Mouse (Mus musculus) heart, postnatal 14 days (tissue): ENCODE results near the gene Pdlim3. TPM values are rescaled to one million over a fixed set of nuclear protein-coding genes. Genes with fewer than 3 reads are reported as not detected.

Source experiments
- DNase-seq, 2 experiments: peaks; one replicate each; pipeline ENCODE4 v3.0.0; 2021 to 2022
- intact Hi-C: fragments of 180-260 bp; cut with DNase I; formaldehyde crosslinking; loops from one replicate; pipeline ENCODE4 v1.15.1; 2025
- total RNA-seq, 2 experiments: library from RNA; stranded (reverse); gene quantifications; 2 replicates each; pipeline ENCODE4 v1.2.3; 2021

Pdlim3 gene
- total RNA-seq, 2 experiments from 2014 or later: 29.7 to 40.0 TPM

DNA sequence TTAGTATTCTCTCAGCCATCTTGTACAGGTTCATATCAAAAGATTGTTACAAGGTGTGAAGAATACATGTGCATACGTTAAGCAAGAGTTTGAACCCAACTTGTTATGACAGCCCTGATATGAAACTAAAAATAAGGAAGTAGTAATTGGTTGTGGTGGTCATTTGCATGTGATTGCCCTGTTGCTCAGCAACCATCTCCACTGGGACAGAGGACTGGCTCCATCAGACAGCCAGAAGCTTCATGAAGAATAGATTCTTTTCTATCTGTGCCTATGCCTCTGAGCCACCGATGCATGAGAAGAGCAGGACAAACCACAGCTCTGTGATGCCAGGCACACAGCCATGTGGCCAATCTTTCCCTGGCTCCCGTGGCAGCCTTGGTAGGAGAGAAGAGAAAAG is 14.5 kb downstream of the Pdlim3 start:
- DNase-seq: no peak
- intact Hi-C loops: no loop called here

DNA sequence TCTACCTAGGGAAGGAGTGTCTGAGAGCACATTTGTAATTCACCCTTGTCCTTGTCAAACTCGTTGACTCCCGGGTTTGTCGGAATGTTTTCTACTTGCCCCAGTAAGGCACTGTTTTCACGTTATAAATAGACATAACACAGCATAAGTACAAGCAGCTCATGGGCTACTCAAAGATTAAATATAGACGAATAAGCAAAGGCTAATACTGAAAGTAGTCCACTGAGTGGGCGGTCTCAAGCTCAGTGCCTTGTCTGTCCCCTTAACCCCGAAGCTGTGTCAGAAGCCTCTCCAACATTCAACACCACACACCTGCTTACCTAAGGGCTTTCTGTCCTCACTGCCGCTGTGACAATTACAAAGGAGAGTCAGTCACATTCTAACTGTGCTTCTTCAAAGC is 16.4 kb downstream of the Pdlim3 start:
- intact Hi-C loops: no loop called here
- no peak for DNase-seq

DNA sequence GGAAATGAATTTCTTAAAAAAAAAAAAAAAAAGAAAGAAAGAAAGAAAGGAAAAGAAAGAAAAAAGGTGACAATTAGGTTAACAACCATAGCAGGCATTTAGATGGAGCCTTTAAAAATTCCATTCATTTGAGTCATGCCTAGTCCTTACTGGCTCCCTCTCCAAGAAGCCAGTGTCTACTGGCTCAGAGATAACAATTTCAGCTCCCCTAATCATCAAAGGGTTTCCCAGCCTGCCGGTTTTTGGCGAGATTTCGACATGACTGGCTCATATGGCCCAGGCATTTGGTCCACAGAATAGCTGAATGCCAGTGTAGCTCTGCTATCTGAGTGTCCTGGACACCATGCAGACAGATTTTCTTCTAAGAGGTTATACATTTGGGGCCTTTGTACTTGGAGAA is 18.4 kb downstream of the Pdlim3 start:
- DNase-seq: peak in 1 of 2 experiments; percentile 28
- intact Hi-C loops: no loop called here

DNA sequence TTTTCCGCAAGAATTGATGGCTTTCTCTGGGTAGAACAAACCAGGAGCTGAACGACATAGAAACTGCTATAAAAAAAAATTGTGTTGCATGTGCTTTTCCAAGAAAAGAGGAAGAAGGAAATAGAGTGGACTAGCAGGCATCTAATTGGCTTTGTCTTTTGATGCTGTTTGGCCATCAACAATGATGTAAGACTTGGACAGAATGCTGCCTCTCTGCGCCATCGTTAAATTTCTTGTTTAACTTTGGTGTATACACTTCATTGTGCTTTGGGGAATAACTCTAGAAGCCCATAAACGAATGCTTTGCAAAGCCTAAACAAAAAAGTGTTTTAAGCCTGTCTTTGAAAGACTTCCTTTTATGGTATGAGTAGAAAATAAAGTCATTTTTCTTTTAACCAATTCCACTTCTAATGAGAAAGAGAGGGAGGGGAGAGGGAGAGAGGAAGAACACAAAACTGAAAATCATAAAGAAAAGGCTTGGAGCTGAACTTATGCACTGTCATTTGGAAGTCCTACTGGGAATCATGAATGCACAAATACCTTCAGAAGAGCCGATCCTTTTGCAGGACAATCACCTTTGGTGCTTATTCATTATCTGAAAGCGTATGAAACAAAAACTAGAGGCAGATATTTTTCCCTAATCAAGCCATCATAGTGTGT is 20.5 kb downstream of the Pdlim3 start:
- intact Hi-C loops: no loop called here
- DNase-seq: no peak

DNA sequence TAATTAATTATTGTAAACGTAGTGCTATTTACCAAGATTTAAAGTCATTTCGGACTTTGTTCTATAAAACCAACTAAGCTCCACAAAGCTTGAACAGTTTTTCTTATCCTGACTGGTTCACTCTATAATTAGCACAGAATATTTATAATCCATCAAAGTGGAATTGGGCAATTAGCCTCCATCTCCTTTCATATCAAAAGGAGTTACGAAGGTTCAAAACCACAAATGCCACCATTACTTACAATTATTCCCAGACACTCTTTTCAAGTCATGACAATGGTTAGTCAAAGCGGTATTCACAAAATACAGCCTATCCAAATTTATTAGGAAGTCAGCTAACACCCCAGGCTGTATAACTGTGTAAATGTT is 21.0 kb downstream of the Pdlim3 start:
- intact Hi-C loops: no loop called here

DNA sequence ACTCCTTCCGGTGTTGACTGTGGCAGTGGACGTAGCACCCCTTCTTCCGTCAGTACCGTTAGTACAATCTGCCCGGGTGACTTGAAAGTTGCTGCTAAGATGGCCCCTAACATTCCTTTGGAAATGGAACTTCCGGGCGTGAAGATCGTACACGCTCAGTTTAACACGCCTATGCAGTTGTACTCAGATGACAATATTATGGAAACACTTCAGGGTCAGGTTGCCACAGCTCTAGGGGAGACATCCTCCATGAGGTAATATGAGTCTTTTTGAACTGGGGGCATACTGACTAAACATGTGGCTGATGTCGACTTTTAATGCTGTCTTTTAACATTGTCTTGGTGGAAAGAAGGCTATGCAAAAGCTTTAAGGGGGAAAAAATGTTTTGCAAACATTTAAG is 28.4 kb downstream of the Pdlim3 start:
- intact Hi-C loops: no loop called here
- no peak for DNase-seq

More for the DNA sequence above, 21.0 kb downstream of the Pdlim3 start:
- DNase-seq: no peak

DNA sequence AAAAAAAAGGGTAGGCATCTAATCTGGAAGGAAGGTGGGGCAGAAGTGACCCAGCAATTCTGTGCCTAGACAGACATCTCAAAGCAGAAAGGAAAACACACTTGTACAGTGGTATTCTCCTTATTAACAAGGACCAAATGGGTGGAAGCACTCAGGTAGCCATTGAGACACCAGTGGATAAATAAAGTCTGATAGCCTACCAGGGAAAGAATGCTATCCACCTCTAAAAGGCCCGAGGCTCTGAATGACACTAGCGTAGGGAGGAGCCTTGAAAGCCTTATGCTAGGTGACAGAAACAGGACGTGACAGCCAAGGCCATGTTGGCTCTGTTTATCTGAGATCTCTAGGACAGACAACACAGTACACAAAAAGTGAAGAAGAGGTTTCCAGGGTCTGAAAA is 31.2 kb downstream of the Pdlim3 start:
- intact Hi-C loops: no loop called here
- DNase-seq: no peak

DNA sequence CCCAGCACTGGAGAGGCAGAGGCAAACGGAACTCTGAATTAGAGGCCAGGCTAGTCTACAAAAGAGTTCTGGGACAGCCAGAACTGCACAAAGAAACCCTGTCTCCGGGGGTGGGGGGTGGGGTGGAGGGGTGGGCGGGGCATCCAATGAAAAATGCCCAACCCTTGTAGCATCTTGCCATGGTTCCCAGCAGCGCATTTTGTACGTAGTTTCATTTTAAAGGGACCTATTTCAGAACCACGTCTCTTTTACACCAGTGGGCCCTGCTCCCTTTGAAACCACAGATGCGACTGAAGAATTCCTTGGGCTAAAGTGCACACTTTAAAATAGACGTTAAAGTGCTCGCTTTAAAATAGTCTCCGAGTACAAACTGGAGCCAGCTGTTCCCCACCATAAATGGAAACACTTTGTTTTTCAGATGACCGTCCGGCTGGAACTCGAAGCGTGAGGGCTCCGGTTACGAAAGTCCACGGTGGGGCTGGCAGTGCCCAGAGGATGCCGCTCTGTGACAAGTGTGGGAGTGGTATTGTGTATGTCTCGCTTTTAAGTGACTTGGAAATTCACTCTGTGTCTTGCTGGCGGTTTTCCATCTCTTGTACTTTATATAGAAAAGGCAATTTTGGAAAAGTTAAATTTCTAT is 31.9 kb downstream of the Pdlim3 start:
- intact Hi-C loops: no loop called here
- peak in 1 of 2 experiments; percentile 21 for DNase-seq

DNA sequence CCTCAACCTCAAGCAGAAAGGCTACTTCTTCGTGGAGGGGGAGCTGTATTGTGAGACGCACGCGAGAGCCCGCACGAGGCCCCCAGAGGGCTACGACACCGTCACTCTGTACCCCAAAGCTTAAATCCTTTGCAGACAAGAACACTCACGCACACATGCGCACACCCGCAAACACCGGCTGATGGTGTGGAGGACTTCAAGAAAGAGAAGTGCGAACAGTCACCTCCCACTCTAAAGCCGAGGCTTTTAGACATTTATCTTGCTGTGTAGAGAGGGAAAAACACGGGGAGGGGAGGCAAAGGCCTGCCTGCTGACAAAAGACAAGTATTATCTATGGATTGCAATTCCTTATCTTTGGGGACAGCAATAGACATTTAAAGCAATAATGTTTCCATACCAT is 33.6 kb downstream of the Pdlim3 start:
- DNase-seq: no peak
- intact Hi-C loops: no loop called here

DNA sequence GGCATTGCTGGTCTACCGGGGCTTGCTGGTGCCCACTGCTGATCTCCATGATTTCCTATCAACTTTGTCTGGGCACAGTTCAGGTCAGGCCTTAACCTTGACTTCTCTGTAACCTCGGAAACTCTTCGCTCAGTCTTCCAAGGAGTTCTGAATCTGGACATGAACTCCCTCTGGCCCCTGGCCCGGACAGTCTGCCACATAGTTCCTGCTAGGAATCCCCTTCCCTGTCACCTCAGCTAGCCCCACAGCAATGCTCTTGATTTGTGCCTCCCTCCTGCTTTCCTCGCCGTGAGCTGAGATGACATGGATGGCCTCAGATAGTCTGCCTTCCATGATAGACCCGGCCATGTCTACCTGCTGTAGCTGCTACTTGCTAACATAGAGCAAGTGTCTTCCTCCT is 35.1 kb downstream of the Pdlim3 start:
- no peak for DNase-seq
- intact Hi-C loops: no loop called here

DNA sequence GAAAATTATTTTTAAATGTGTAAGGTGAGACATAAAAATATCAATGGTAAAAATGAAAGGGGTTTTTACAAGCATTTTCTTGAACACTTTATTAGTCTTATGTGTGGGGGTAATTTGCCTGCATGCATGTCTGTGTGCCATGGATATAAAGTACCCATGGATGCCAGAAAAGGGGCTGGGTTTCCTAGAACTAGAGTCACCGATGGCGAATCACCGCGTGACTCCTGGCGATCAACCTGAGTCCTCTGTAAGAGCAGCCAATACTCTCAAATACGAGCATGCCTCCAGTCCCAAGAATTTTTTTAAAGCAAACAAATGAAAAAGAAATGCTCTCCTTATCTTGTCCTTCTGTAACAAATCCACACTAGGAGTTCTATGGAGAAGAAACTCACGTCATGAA is 36.9 kb downstream of the Pdlim3 start:
- no peak for DNase-seq
- intact Hi-C loops: no loop called here

DNA sequence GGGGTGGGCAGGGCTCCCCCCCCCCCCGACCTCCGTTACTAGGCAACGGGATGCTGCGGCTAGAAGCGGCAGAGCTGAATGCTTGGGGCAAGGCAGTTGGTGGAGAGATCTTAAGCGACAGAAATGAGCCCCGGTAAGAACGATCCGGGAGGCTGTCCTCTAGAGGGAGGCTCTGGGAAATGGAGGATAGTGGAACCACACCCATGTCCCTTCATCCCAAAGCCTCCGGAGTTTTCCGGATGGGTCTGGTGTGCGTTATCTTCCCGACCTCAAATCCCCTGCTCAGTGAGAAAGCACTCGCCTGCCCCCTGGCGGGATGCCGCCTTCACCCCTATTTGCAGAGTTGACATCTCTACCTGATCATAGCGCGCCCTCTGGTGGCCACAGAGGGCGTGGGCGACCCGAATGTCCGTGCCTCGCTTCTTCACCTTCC is 49.3 kb downstream of the Pdlim3 start, which contains the start of gene Ccdc110:
Gene Ccdc110, plus strand, starts transcription at position 38 of the 433 bp plus-strand sequence.
- DNase-seq: peak; percentile 98 to 99
- intact Hi-C loops: loop anchor here (1.0 to 5.0 kb wide), 6 partner anchors 47 to 572 kb away; partner anchors contain the start of gene Pdlim3

DNA sequence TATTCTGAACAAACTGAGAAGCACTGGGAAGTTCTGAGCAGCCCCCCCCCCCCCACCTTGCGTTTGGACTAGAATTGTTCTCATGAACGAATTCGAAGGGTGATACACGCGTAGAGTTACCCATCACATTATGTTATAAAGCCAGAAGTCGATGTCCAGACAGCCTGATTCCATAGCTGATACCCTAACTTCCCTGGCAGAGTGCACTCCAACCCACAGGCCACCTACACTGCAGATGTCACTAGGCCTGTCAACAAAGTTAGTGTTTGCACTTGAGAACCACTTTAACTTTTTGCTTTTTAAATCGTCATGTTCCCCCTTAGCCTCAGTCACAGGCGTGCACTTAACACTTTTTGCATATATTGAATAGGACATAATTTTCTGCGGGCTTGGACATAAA is 51.7 kb downstream of the Pdlim3 start:
- no peak for DNase-seq
- intact Hi-C loops: loop anchor here (5.0 kb wide), 1 partner anchor 140 kb away; no protein-coding TSS in a partner anchor

DNA sequence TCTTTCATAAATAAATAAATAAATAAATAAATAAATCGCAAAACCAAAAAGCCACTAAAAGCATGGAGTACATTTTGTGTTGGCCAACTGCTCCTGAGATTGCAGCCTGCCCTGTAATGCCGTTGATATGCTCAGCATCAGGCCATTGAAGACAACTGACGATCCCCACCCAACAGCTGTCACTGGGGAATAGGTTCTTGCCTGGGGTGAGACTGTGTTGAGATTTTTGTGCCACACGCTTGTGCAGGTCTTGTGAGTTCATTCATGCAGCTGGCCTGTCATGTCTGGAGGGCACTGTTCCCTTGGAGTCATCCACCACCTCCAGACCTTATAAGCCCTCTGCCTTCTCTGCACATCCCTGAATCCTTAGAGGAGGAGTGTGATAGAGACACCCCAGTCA is 61.0 kb downstream of the Pdlim3 start:
- no peak for DNase-seq
- intact Hi-C loops: no loop called here

DNA sequence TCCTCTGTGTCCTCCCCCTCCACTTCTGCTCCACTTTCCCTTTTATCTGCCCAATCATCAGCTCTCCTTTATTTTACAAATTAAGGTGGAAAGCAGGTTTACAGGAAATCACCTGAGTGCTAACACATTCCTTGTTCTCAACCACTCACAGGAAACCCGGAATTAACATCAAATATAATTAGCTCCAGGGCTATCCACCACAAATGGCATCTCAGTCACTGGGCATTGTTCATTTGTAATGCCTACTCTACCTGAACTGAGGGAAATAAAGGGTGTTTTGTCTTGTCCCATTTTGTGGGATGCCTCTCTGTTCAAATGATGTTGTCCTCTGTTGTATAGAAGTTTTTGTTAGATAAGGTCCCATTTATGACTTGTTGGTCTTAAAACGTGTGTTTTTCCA is 65.4 kb downstream of the Pdlim3 start:
- no peak for DNase-seq
- intact Hi-C loops: no loop called here

Other genes starting within 250 kb of the Pdlim3 start
- not detected for gene Ccdc110, start 49.2 kb downstream of the Pdlim3 start, total RNA-seq
- 1 to 10 TPM in 1 of 2 experiments, under 1 TPM in 1; 0.83 to 1.0 TPM for gene 1700029J07Rik, start 89.8 kb downstream of the Pdlim3 start, total RNA-seq
- 10 to 100 TPM; 32.7 to 33.5 TPM for gene Ufsp2, start 90.1 kb downstream of the Pdlim3 start, total RNA-seq
- 1 to 10 TPM; 1.3 to 2.3 TPM for gene Lrp2bp, start 113.8 kb downstream of the Pdlim3 start, total RNA-seq
- 10 to 100 TPM in 1 of 2 experiments, 1 to 10 TPM in 1; 10.0 to 10.7 TPM for gene Ankrd37, start 120.2 kb downstream of the Pdlim3 start, total RNA-seq